Mouse (Mus musculus) kidney, adult 2 months (tissue): ENCODE measurements around the gene Abca13.

Experiments used
- CTCF ChIP-seq: fragments of 200-500 bp; conservative IDR thresholded peaks from 2 replicates; pipeline ENCODE4 v1.5.1; 2011; ENCODE audit warnings: low read depth, mild to moderate bottlenecking, control low read depth, low read length, moderate library complexity, mixed read lengths; ENCODE audit not compliant: insufficient read depth, insufficient read length
- POLR2A ChIP-seq: fragments of 200-500 bp; IDR thresholded peaks from one replicate; pipeline ENCODE4 v1.6.1; 2011; ENCODE audit warnings: low read depth, low read length, control low read depth

DNA sequence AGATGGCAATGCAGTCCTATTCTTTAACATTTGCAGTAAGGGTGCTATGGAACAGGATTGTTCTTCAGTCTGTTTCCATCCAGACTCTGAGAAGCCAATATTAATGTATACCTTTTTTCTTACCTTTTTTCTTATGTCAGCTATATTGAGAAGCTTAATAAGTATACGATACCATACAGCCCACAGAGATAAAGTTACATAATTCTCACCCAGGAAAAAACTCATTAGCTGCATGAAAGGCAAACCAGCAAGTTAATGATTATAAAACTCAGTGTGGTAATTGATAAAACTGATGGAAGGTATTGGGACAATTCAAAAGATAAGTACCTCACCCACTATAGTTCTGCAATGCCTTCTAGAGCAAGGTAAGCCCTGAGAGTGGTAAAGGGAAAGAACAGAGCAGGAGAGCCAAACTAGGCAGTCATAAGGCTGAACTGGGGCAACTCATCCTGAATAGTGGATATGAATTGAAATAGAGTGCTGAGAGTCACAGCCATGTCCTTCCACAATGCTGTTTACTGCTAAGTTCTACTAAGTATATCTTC lies 342.0 kb downstream of the Abca13 start:
- TF ChIP-seq CTCF (no peak), POLR2A (no peak)
